Mouse (Mus musculus) bone marrow, adult 2 months (tissue): ENCODE measurements around the gene Xpr1.

Experiments used
- CTCF ChIP-seq: fragments of 200-500 bp; IDR thresholded peaks from 2 replicates; pipeline ENCODE4 v1.5.1; 2011; ENCODE audit warnings: low read length, control low read depth; ENCODE audit not compliant: control insufficient read depth, insufficient read depth
- POLR2A ChIP-seq: fragments of 200-500 bp; IDR thresholded peaks from 2 replicates; pipeline ENCODE4 v1.6.1; 2011; ENCODE audit warnings: low read depth, mild to moderate bottlenecking, control low read depth, low read length, borderline replicate concordance; ENCODE audit not compliant: control insufficient read depth

- TF ChIP-seq CTCF (no peak), POLR2A (no peak)
Observed at GRCm38 (mm10) chr1:155423801-155424200, 6.6 kb upstream of the Xpr1 start.
